Mouse (Mus musculus) urinary bladder, postnatal 4 days (tissue): ENCODE measurements around the gene Dcaf1.

Experiments used
- DNase-seq, 2 experiments: peaks; one replicate each; pipeline ENCODE4 v3.0.0; 2021 to 2022; ENCODE audit warnings: low spot score in 2 of 2

Dcaf1 gene

DNA sequence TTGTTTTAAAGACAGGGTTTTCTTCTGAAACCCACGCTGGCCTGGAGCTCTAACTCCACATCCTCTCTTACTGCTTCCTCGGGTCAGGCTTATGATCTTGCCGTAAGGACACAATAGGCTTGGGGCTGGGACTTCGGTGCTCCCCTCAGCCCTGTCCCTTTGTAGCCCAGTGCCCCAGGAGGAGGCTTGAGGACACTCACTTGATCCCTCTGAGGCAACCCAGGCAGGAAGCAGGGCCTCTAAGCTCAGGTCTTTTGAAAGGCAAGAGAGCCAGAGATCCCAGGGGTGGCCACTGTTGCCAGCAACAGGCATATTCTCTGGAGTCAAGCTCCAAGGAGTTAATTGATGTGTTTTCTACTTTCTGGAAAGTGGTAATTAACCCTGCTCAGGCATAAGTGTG is 57.8 kb downstream of the Dcaf1 start:
- no peak for DNase-seq

DNA sequence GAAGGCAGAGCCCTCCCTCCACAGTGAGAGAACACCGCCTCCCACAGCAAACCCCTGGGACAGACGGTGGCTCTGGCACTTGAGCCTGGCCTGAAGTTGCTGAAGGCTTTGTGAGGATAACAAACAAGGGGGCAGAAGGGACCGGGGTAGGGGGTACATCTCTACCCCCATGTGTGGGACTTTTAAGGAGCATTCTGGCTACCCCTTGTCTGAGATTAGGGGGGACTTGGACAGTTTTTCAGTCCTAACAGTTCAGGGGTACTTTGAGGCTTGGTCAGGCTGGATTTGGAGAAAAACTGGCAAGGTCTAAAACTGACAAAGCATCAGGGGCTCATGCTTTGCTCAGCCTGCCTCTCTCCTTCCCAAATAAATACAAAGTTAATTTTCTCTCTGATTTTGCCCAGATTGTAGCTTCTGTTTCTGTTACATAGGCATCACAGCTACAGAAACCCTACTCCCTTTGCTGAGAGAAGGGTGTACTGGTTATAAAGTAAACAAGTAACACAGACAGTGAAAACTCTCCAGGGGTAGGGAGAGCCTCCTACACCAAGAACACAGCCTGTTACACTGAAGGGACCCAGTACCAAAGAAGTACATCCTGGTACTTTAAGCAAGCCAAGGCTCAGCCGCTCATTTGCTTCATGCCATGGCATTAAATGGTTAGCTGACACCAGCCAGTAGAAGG is 59.5 kb downstream of the Dcaf1 start:
- DNase-seq = no peak

DNA sequence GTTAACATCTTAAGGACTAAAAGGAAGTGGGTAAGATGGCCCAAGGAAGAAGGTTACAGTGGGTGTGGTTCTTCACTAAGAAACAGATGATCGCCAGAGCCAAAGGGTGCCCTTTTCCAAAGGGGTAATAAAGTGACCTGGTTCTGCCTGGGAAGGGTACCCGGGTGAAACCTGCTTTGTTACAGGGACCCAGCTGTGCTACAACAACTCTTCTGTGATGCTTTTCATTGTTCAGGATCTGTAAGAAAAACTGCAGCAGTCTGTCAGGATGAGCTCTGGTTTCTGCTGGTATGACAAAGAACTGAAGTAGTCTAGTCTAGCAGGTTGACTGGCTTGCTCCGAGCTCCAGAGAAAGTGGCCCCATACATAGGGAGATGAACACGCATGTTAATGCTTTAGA is 60.5 kb downstream of the Dcaf1 start:
- DNase-seq = no peak

DNA sequence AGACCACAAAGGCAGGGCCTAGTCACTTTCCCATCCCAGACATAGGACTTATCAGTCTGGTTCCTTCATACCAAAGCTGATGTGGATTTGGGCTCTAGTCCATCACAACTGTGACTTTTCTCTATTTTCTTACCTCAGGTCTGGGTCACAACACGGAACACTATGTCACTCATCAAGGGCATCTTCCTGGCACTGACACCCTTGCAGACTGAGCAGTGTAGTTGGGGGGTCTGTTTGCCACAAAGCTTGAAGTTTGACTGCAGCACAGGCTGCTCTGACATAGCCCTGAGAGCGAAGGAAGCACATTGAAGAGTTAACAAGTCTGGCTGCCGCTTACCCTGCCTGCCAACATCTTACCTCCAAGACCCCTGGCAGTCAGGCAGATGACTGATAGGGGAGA is 61.4 kb downstream of the Dcaf1 start:
- DNase-seq = no peak

DNA sequence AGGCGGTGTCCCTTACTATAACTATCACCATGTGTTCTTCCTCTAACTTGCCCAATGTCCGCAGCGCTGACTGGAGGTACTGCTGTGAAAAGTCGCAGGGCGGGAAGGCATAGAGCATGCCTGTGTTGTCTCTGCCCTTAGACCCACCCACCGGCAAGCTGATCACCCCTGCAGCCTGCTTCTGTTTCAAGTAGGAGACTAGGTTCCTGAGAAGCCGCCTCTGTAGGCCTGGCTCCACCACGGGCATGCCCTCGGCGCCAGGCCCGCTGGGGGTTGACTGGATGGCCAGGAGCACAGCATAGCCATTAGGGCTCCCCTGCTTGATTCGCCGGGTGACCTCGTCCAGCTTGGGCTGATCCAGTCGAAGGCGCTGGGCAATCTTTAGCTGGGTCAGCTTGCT is 62.6 kb downstream of the Dcaf1 start:
- DNase-seq = no peak

DNA sequence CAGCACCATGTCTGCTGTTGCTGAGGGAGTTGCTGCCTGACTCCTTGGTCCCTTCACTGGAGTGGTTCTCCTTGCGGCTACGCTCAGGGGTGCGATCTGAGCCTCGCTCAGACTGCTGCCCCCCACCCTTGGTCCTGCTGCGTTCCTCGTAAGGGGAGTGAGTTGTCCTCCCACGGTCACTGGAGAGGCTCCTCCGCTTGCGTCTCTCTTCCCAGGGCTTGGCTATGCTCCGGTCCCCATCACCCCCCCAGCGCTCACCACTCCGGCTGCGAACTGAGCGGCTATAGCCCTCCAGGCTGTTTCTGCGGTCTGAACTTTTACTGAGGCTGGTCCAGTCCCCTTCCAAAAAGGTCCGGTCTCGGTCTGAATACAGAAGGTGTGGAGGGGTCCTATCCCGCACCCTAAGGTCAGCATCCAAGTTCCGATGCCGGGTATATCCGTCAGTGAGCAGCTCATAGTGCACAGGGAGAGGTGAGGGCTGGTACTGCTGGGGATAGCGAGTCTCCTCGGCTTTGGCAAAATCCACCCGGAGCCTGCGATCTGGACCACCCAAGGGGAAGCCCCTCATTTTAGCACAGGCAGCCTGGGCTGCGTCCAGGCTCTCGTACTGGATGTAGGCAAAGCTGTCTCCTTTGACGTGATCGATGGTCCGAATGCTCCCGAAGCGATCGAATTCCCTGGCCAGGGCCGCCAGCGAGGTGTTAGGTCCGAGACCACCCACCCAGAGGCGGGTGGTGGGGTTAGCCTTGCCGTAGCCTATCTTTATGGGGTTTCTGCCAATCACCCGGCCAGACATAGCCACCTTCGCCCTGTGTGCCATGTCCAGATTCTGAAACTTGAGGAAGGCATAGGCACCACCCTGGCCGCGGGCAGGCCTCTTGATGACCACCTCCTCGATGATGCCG is 63.6 kb downstream of the Dcaf1 start:
- DNase-seq = no peak

DNA sequence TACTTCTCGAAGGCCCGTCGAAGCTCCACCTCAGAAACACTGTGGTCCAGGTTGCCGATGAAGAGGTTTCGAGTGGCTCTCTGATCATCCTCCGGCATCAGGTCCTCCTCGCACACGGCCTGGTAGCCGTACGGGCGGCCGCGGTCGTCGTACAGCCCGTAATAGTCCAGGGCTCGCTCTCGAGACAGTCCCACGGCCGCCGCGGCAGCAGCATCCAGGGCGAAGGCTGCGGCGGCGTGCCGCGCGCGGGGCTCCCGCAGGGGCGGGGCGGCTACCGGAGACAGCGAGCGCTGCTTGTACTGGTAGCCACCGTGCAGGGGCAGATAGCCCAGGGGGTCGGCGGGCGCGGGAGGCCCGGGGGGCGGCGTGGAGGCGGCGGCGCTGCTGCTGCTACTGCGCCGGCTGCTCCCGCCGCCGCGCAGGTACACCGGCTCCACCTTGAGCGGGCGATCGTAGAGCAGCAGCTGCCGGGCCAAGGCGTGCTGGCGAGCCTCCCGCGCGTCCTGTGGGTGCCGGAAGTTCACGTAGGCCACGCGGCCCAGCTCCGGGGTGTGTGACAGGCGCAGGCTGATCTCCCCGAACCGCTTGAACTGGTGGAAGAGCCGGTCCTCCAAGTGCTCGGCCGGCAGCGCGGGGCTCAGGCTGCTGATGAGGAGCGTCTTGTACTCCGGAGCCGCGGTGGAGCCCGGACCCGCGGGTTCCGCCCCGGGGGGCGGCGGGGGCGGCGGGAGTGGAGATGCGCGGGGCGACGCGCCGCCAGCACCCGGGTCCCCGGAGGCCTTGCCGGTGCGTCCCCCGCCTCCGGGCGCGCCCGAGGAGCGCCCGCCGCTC is 64.4 kb downstream of the Dcaf1 start:
- peak in 1 of 2 experiments; percentile 37 for DNase-seq

DNA sequence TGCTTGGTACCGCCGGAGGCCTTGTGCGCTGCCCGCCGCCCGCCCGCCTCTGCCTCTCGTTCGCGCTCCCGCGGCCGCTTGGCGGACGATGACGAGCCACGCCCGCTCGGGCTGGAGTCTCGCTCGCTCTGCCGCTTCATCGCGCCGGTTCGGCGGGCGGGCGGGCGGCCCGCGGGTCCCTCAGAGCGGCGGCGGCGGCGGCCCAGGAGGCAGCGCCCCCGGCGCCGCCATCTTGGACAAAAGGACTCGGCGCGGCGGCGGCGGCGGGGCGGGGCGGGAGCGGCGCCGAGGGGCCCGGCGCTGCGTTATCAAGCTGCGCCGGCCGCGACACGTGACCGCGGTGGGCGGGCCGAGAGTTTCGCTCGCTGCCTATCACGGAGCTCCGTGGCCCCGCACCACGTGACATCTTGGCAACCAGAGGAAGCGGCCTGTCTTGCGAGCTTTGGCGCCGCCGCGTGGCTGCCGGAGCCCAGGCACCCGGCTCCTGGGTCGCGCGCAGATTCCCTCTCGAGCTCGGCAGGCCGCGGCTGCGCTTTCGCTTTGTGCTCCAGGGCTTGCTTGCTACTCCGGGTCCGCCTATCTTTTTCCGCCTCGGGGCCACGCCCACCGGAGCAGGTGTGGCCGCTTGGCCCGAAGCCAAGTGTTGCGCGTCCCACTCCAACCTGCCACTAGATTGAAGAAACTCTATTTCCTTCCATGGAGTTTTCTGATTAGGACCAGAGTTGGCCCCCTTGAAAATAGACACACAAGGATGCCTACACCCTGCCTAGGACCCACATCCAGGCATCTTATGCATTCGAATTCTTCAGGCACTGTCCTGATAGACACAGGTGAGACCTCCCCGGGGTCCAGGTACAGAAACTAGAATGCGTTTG is 65.4 kb downstream of the Dcaf1 start, which contains the start of gene Rbm15b:
Rbm15b (minus strand) TSS at position 601 of the 875 bp plus-strand sequence.
- DNase-seq = peak; percentile 97 to 99

DNA sequence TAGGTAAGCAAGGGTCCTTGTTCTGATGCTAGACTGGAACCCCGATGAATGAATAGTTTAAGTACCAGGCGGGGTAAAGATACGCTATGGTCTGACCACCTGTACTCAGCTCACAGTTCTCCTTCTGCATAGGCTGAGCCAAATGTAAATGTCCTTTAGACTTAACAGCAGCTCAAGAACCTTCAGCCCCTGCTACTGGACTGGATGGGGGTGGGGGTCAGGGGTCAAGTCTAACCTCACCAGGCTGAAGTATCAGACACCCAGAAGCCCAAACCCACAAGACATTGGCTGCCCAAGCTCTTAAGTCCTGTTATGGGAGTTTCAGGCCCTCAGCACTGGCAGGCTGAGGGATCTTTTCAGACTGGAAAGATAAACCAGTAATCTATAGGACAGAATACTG is 66.7 kb downstream of the Dcaf1 start:
- no peak for DNase-seq

DNA sequence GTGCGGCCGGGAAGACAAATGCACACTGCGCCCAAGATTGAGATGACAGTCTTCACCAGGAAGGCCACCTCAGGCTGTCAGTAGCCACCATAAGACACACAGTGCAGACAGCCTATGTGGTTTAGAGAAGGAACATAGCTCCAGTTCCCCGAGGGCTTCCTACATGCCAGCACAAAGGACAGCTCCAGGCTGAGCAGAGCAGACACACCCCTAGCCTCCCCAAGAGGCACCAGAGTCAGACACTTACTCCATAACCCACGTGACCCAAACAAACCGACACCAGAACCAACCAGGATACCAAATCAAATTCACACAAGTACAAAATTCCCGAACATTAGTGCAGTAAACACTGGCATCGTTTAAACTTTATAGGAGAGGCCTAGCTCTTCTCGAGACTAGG is 67.6 kb downstream of the Dcaf1 start:
- no peak for DNase-seq

DNA sequence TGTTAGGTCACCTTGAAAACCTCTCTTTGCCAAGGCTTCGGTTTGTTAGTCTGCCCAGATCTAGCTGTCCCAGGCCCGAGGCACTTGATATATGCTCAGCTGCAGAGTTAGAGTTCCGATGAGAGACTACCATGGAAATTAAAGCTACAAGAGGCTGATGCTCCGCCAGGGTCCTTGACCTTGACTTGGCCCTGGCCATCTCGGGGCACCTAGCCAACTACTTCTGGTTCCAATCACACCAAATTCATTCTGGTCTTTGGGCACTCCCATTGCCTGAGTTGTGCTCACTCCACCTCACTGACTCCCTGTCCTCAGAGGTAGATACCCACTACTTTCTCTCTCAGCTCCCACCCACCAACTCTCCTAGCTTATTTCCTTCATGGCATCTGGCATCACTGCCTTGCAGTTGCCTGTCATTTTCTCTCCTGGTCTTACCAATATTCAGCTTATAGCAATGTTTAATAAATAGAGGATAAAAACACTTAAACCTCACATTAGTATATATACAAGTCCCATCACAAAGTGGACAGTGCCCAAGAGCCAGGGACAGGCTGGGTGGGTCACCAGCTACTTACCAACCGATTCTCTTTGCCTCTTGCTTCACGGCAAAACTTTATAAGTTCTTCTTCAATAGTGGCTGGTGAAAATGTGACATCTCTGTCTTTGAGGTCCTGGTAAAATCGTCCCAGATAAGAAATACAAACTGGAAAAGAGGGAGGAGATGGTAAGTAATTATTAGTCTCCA is 69.0 kb downstream of the Dcaf1 start:
- no peak for DNase-seq

DNA sequence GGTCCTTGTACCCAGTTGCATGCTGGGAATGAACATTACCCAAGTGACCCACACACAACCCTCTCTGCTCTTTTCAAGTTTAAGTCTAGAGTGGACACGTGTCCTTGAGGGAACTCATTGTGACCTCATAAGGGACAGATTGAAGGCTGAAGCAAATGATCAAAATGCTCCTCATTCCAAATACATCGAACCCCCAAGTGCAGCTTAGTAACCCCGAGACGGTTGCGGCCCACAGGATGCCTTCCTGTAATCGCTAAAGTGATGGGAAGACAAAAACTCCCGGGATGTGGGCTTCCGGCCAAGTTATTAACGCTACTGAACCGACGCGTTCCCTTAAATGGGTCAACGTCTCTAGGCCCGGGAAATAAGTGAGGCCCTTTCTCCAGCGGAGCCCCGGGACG is 69.7 kb downstream of the Dcaf1 start:
- no peak for DNase-seq

DNA sequence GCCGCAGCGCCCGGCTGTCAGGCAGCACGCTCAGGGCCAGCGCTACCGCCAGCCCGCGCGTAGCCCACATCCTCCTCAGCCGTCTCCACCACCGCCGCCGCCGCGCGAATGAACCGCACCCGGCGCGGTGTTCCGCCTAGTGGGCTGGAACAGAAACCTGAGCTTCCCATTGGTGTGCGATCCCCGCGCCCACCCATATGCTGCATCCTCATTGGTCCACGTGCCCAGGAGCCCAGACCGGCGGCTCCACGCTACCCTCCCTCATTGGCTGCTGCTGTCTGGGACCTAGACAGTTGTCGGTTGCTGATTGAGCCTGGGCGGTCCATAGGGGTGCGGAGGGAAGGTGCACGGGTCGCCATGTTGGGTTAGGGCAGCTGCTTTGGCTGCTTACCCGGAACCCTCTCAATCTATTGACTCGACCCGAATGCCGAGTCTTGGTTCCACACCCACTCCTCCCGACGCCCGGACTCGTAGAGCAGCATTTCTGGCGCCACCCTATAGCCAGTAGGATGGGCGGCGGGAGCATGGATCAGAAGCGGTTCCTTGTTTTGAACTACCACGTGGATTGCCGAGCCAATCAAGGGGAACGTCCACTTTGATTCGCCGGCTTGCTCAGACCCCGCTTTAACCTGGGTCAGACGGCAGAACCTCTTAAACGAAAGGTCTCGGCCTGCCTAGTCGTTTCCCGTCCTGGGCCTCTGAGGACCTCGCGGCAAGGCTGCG is 70.3 kb downstream of the Dcaf1 start, which contains the start of gene Manf:
Manf (minus strand) TSS at position 151 of the 723 bp plus-strand sequence.
- DNase-seq = peak; percentile 95 to 97

DNA sequence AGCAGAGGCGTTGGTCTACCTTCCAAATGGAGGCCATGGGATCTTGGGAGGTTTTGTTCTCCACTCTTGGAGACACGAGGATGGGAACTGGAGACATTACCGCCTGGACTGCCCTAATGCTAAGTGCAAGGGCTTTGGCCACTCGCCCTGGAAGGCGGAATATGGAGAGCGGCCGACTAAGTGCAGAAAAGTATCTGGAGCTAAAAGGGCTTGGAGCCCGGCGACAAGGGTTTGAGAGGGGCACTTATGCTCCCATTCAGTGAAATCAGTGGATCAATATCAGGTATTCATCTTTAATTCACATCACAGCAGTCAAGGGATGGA is 70.8 kb downstream of the Dcaf1 start:
- DNase-seq = no peak

DNA sequence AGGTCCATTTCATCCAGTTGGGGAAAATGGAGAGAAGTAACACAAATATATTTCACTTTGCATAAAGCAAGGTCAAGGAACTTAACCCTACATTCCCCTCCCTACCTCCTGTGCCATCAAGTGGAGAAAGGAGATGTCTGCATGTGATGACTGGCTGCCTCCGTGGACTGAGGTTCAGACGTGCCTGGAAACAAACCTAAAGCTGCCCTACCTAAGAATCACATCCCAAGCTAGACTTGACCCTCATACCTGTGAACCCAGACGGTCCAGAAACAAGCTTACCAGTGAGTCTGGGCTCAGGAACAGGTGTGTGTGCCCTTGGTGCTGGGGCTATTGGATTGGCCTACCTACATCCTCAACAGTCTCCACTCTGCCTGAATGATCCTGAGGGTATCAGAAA is 71.7 kb downstream of the Dcaf1 start:
- DNase-seq = no peak

DNA sequence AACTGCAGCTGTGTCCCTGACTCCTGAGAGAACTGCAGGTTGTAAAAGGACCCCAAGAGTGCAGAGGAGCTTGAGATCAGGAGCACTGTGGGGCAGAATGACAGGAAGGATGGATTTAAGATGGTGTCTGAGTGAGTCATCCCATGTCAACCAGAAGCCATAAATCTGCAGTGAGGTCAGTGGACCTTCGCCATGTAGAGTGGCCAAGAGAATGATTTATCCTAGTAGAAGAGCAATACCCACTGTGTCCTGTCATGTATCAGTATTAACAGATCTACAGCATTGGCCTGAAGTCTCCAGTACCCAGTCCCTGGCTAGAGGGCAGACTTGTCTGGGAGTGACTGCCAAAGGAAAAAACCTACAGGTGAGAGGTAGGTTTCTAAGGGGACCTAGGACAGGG is 77.2 kb downstream of the Dcaf1 start:
- DNase-seq = no peak

DNA sequence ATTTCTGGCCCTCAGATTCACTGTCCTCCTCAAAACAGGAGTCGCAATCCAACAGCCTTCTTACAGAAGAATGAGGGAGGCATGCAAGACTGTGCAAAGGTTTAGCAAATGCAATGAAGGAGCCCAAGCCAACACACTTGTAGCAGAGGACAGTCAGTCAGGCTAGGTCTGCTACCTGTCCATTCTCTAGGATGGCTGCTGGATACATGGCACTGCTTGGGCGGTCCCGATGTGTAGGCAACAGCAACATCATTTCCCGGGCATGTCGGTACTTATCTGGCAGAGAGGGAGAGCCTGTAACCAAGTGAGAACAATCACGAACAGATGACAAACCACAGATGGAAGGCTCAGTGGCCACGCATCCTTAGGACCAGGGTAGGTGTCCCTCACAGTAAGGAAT is 79.9 kb downstream of the Dcaf1 start:
- DNase-seq = no peak

DNA sequence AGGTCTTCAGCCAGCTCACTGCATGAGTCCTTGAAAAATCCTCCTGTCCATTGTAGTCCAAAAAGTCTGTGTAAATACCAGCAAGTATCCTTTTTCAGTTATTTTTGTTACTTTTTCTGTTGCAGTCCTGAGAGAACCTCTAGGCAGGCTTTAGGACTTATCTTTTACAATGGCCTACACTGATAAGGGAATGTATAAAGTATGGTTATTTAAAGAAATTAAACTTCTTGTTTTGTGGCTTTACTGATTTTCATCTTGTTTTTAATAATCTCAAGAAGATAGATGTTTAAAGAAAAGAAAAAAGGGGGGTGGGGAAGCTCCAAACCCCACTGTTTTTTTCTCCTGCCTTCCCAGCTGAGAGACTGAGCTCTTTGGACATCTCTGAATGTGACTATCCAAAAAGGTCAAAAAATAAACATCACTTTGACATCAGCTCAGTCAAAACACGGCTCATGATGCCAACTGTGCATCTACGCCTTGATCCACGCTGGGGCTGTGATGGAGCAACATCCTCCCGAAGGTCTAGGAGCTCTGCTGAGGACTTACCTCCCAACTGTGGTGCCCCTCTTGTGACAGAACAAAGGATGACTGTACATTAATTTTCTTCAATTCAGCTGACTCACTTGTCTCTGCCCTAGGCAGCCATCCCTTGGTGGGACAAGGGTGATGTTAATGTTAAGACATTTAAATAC is 81.6 kb downstream of the Dcaf1 start:
- no peak for DNase-seq

DNA sequence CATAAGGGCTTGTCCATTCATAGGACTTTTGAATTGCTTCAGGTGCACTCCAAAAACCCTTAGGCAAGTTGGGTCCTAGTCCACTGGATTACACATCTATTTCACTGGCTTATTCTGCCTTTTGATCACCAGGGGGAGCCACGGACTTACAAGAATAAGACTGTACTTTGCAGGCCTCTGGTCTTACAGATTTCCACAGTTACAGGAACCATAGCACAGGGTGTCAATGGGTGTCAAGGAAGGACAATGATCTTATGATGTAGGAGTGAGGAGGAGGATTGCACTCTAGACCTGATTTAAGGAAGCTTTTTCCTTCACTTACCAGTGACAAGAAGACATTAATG is 82.1 kb downstream of the Dcaf1 start:
- DNase-seq = no peak
